Mouse (Mus musculus): ENCODE measurements around the gene Hbq1b. TPM values are rescaled to one million over a fixed set of nuclear protein-coding genes. Genes with fewer than 3 reads are reported as not detected.

Gene Hbq1b
- total RNA-seq, 4 experiments from 2014 or later = 1.1 to 2.5 TPM; not detected in 2

DNA sequence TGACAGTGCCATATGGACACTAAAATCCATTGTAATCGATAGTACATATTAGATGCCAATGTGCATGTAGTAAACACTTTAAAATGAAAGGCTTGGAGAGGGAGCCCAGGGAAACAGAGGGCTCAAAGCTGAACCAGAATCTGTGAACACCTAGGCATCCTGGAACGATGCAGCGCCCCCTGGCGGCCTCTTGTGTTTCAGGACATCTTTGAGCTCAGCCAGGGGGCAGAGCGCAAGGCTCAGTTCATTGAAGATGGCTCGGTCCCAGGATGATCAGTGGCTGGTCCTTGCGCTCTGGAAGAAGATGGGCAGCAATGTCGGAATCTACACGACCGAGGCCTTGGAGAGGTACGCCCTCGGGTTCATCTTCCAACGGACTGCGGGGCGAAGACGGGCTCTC lies 13.1 kb downstream of the Hbq1b start, which contains the start of gene Hbq1a:
Hbq1a (plus strand) TSS at position 205 of the 400 bp plus-strand sequence.
- DNase-seq (ENCODE audit: low spot score in 2 of 2) = peak; percentile 24 to 65

DNA sequence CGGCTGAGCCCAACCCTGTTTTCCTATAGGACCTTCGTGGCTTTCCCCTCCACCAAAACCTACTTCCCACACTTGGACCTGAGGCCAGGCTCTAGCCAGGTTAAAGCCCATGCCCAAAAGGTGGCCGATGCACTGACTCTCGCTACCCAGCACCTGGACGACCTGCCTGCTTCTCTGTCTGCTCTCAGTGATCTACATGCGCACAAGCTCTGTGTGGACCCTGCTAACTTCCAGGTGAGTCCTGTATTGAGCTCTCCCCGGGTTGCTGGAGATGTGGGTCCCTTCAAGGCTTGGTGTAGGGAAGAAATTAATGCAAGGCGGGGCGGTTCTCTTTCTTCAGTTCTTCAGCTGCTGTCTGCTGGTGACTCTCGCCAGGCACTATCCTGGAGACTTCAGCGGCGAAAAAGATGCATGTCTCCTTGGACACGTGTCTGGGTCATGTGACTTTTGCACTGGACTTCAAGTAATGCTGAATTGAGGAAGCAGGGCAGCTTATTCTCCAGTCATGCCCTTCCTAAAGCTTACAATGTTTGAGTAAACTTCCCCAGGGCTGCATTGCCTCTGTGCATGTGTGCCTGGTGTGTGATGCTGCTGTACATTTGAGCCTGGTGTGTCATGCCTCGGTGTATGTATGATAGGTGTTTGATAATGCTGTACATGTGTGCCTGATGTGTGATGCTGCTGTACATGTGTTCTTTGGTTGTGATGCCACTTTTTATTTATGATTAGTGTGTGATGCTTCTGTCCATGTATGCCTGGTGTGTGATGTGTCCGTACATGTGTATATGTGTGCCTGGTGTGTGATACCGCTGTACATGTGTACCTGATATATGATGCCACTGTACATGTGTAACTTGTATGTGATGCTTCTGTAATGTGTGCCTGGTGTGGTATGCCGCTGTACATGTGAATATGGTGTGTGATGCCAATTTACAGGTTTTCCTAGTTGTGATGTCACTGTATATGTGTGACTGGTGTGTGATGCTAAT lies 13.8 kb downstream of the Hbq1b start:
- no peak for DNase-seq (ENCODE audit: low spot score in 2 of 2)

DNA sequence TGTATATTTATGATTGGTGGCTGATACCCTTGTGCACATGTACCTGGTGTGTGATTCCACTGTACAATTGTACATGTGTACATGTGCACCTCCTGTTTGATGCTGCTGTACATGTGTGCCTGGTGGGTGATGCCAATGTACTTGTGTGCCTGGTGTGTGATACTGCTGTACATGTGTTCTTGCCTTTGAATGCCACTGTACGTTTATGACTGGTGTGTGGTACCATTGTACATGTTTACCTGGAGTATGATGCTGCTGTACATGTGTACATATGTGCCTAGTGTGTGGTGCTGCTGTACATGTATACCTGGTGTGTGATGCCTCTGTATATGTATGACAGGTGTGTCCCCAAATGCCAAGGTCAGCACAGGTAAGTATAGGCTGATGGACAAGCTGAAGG lies 14.7 kb downstream of the Hbq1b start:
- no peak for DNase-seq (ENCODE audit: low spot score in 2 of 2)

DNA sequence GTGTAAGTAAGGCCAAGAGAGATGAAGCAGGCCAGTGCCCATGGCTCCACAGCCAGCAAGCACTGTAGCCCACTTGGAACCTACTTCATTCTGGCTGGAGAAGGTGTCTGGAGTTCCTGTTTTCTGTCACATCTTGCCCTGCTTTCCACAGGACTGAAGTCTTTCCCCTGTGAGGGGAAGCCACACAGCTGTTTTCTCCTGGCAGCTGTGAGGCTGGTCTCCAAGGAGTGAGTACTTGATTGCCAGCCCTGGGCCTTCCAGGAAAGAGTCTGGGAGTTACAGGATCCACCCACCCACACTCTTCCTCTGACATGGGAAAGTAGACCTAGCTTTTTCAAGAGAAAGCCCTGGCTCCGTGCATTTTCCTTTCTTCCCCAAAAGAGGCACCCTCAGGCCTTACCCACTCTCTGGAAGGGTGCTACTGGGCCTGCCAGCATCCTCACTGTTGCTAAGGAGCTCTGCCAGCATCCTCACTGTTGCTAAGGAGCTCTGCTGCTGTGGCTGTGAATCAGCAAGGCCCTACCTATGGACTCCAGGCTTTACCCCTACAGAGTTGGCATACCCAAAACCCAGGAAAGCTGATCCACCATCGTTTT lies 16.2 kb downstream of the Hbq1b start:
- peak; percentile 28 to 45 for DNase-seq (ENCODE audit: low spot score in 2 of 2)

DNA sequence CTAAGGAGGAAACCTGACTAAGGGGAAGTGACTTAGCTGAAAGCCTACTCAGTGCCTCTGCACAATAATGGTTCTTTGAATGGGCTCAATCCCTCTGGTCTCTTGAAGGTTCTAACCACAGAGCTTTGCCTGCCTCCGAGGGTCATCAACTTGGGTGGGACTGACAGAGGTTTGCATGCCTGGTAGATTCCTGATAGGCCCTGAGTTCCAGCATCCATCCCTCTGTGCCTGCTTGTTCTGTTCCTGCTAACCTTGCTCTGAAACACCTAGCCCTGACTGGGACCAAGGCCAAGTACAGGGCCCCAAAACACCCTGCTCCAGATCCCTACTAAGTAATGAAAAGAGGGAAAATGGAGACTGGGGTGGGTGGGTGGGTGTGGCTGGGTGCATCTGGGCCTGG lies 16.7 kb downstream of the Hbq1b start:
- DNase-seq (ENCODE audit: low spot score in 2 of 2) = no peak

DNA sequence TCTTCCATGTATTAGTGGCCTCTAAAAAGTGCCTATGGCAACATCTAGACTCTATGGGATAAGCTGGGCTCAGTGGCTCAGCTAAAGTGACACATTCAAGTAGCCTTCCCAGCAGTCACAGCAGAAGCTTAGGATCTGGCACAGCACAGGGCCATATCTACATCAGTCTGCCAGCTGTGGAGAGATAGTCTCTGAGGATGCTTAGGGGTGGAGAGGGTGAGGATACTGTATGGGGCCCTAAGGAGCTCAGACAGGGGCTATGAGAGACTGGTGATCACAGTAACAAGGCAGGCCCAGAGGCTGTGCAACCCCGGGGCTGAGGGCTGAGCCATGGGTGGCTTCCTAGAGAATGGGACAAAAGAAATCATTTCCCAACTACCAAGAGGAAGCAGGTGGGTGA lies 20.2 kb downstream of the Hbq1b start:
- DNase-seq (ENCODE audit: low spot score in 2 of 2) = no peak

DNA sequence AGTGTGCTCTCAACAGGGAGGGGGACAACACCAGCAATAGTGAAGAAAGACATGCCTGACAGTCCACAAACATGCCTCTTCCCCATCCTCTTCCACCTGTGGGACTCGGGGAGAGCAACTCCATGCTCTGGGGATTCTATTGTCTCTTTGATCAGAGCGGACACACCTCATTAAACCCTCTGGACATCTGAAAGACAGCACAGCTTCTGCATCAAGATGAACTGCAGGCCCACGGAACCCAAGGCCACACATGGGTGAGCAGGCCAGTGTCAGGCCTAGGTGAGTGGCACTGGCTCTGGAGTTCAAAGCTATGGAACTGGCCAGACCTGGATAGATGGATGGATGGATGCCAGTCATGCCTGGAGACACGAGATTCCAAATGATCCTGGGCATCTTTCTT lies 22.7 kb downstream of the Hbq1b start:
- DNase-seq (ENCODE audit: low spot score in 2 of 2) = no peak

DNA sequence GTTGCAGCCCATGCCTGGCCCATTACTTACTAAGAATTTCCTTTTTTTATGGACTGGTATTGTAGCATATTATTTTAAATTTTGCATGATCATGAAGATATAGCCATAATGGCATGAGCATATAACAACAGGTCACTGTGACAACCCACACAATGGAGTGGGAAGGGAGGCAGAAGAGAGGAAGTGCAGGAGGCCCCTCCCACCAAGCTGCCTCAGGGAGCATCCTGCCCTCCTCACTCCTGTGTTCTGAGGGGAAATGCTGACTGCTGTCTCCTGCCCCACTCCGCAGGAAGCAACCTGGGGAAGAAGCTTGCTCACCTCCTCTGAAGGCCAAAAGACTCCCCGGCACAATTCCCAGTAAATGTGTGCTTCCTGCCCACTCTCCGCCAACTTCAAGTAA lies 23.2 kb downstream of the Hbq1b start:
- no peak for DNase-seq (ENCODE audit: low spot score in 2 of 2)

DNA sequence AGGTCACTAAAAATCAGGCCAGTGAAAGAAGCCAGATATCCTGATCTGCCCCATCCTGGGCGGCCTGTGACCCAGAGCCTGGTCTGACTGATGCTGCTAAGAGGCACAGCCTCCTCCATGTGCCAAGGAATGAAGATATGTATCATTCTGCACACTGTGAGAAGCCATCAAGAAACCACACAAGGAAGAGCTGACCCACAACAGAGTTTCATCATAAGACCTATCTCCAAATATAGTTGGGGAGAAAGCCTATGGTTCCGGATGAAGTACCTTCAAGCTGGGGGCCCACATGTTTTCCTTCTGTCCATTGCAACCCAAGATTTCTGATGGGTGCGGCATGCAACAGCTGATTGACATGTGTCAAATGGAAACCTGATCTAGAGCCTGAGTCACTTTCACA lies 29.2 kb downstream of the Hbq1b start:
- no peak for DNase-seq (ENCODE audit: low spot score in 2 of 2)

DNA sequence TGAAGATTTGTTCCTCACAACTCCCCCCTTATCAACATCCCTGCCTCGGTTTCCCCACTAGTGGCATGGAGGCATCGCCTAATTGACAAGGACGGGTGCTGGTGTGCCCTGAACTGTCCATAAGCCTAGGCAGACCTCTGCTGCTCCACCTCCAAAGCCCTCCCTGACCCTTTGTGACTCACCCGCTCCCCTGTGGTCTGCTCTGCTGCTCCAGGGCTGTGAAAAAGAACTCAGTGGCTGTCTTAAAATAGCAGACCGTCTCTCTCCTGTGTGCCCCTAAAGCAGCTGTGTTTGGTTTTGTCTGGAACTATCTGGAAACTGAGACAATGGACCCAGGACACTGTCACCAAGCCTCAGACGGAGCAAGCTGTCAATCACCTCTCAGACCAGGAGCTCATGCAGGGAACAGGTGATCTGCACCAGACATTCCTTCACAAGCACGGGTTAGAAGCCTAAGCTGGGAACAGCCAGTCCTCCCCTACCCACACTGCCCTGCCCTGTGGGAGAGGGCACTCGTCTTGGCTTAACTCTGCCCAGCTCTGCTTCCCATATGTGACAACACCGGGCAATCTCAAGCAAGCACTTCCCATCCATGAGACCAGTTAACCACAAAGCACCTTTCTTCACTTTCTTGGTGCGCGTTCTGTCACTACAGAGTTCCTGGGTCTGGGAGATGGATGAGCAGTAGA lies 33.9 kb downstream of the Hbq1b start:
- no peak for DNase-seq (ENCODE audit: low spot score in 2 of 2)

DNA sequence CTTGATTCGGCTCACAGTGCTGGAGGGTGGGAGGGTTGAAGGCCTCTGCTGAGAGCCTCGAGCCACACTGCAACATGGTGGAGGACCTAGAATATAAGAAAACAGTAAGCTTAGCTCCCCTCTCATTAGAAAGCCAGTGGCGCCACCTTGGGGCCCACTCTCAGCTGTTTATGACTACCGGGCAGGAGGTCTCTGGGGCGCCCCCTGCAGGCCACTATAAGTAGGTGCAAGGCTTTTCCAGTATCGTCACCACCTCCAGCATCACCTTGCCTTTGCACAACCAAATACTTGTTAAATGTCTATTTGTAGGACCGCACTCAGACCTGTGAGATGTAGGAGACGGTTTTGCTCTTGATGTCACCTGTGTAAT lies 34.4 kb downstream of the Hbq1b start:
- DNase-seq (ENCODE audit: low spot score in 2 of 2) = peak; percentile 47 to 71

DNA sequence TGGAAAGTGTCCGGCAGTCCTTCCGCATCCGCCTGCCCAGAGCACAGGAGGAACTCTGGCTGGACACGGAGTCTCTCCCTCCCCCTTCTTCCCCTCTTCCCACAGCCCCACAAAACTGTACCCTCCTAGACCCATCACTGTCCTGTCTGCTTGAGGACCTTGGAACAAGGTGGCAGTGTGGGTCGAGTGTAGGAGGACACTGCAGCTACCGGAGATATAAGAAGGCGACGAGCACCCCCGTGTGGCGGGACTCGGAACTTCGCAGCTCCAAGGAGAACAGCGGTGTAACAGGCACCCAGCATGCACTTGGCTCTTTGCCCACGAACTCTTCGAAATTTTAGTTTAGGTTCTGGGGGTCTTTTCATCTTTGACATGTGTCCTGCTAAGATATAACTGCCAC lies 37.8 kb downstream of the Hbq1b start:
- peak; percentile 62 to 89 for DNase-seq (ENCODE audit: low spot score in 2 of 2)

DNA sequence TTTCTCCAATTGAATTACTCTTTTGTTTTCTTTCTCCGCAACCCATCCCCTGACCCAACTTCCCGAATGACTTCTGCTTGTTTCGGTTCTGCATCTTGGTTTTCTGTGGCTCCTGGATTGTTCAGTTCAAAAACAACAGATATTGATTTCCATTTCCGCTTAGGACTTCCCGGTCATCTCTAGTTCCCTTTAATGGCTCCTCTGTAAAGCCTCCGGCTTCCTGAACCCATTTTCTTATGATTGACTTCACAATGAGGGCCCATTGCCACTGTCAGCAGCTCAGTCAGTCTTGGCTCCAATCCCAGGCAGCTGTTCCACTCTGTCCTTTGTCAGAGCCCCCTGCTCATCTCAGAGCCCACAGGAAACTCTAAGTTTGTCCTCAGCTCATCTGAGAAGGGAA lies 44.3 kb downstream of the Hbq1b start:
- no peak for DNase-seq (ENCODE audit: low spot score in 2 of 2)

DNA sequence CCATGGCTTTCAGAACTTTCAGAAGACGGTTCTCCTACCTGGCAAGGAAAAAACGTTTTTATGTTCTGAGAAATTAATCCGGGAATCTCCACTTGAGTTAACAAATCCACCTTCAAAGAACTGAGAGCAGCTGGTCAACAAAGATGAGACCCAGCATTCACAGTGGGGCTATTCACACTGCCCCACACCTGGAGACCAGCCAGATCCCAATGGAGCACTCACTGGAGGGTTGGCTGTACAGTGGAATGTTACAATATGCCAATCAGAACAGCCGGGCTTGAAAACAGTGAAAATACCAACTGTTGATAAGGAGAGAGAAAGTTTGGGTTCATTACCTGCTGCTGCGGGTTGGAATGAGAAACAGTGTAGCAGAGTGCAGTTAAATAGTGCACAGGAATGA lies 45.1 kb downstream of the Hbq1b start:
- DNase-seq (ENCODE audit: low spot score in 2 of 2) = no peak

DNA sequence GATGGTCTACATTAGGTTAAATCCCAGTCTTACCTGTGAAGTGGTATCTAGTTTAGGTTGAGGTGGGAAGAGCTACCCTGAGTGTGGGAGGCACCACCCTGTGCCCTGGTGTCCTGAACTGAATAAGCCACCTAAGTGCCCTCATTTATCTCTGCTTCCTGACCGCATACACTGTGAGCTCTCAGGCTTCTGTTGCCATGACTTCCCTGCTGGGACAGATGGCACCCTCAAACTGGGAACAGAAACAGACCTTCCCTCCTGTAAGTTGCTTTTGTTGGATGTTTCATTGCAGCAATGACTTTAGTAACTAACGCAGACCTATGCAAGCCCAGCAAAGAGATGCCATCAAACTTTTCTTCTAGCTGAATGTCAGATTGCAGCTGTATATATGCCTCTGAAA lies 46.5 kb downstream of the Hbq1b start:
- DNase-seq (ENCODE audit: low spot score in 2 of 2) = no peak

DNA sequence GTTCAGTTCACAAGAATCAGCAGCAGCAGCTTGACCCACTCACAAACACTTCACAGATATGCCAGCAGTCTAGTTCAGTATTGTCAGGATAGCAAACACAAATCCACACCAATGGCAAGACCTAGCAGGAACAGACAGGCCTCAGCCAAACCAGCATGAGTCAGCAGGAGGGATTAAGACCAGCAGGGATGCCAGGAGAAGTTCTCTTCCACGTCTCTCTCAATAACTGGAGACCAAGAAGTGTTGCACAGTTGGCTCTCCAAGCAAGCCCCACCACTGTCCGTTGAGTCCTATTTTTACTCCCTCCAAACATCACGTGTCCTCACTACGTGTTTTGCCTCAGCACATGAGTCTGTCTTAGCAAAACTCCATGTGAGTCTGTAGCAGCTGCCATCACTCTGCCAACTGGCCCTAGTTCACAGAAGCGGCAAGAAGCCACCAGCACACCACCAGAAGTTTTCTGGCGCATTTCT lies 49.7 kb downstream of the Hbq1b start:
- peak in 1 of 2 experiments; percentile 1 for DNase-seq (ENCODE audit: low spot score in 2 of 2)

Other genes starting within 250 kb of the Hbq1b start
- not detected for gene Il9r, start 86.7 kb upstream of the Hbq1b start, total RNA-seq (2022)
- 10 to 100 TPM; 19.9 to 23.6 (median 22.5) TPM for gene Snrnp25, start 81.5 kb upstream of the Hbq1b start, total RNA-seq (2022)
- gene Rhbdf1, start 64.7 kb upstream of the Hbq1b start, total RNA-seq (2022) = 10 to 100 TPM; 11.7 to 18.4 (median 15.0) TPM
- gene Mpg, start 60.5 kb upstream of the Hbq1b start, total RNA-seq (2022) = 10 to 100 TPM; 14.7 to 19.6 (median 17.9) TPM
- 10 to 100 TPM; 58.1 to 80.0 (median 63.5) TPM for gene Nprl3, start 19.3 kb upstream of the Hbq1b start, total RNA-seq (2022)
- gene Hba-x, start 10.6 kb upstream of the Hbq1b start, total RNA-seq (2022) = not detected
- 100 to 1,000 TPM; 157 to 300 (median 205) TPM for gene Hba-a1, start 3.5 kb upstream of the Hbq1b start, total RNA-seq (2022)
- gene Hba-a2, start 9.5 kb downstream of the Hbq1b start, total RNA-seq (2022) = 100 to 1,000 TPM; 122 to 263 (median 165) TPM
- gene Hbq1a, start 13.1 kb downstream of the Hbq1b start, total RNA-seq (2022) = 1 to 10 TPM in 1 of 4 experiments, under 1 TPM in 2, not detected in 1; 0.89 to 3.5 (median 0.91) TPM
- gene Sh3pxd2b, start 60.9 kb downstream of the Hbq1b start, total RNA-seq (2022) = 10 to 100 TPM; 12.8 to 13.8 (median 13.2) TPM
- gene Ubtd2, start 168.4 kb downstream of the Hbq1b start, total RNA-seq (2022) = 10 to 100 TPM; 26.3 to 28.8 (median 28.3) TPM
- gene Efcab9, start 245.1 kb downstream of the Hbq1b start, total RNA-seq (2022) = 1 to 10 TPM in 3 of 4 experiments, under 1 TPM in 1; 0.54 to 2.2 (median 1.5) TPM
- gene Stk10, start 246.3 kb downstream of the Hbq1b start, total RNA-seq (2022) = 10 to 100 TPM in 2 of 4 experiments, 1 to 10 TPM in 2; 9.3 to 15.3 (median 12.2) TPM

Data from layer of hippocampus, adult 8-10 months (tissue).